Mouse (Mus musculus): ENCODE data around the gene Ccdc38.

Gene Ccdc38

GRCm38 (mm10) chr10:93610896-93611295 lies 70.5 kb downstream of the Ccdc38 start:
- DNase-seq, result no peak

GRCm38 (mm10) chr10:93611419-93612007 lies 71.1 kb downstream of the Ccdc38 start:
- peak; percentile 39 to 63 for DNase-seq

GRCm38 (mm10) chr10:93614850-93615249 lies 74.4 kb downstream of the Ccdc38 start:
- no peak for DNase-seq

DNA sequence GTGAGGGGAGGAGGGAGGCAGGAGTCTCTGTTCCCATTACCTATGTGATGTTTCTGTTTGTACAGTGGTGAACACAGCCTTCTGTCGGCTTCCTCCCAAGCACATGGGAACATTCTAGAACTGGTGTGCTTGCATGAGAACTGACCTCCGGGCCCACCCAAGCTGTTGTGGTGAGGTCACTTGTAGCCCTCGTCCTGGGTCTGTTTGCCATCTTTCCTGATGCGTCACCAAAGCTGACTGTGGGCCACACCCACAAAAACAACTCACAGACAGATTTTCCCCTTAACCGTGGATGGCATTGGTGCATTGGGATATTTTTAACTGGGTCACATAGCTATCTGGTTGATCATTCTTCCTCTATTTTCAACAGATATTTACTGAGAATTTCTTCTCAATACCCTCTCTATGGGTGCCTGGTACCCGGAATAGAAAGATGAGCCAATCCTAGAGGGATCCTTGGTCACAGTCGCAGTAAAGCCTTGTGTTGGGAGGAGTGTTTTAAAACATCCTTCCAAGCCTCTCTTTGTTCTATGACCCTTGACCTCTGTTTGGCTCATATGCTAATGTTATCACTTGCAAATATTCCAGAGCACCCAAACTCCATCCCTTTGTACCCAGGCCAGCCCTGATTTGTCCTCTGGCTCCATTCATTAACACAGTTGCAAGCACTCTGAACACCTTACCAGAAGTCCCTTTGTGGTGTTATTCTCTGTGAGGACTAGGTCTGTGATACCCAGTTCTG lies 80.2 kb downstream of the Ccdc38 start:
- no peak for DNase-seq

GRCm38 (mm10) chr10:93623725-93624124 lies 83.3 kb downstream of the Ccdc38 start:
- peak; percentile 74 to 90 for DNase-seq

DNA sequence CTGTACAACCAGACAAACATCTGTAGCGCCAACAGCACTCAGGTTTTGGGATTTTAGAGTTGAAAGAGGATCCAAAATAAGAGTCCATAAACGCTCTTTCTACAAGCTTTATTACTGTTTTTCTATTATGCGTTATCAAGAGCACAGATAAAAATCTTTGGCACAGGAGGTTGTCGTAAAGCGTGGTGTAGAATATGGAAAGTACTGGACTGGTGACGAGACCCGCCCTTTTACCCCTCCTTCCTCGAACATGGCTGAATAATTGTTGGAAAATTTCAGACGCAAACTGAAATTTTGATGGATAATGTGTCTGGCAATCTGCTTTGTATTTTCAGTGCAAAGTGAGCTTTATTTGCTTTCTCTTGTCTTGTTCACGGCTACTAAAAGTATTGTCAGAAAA lies 83.7 kb downstream of the Ccdc38 start:
- no peak for DNase-seq

GRCm38 (mm10) chr10:93630310-93630709 lies 89.9 kb downstream of the Ccdc38 start:
- no peak for DNase-seq

GRCm38 (mm10) chr10:93632086-93632485 lies 91.7 kb downstream of the Ccdc38 start:
- DNase-seq, result no peak

DNA sequence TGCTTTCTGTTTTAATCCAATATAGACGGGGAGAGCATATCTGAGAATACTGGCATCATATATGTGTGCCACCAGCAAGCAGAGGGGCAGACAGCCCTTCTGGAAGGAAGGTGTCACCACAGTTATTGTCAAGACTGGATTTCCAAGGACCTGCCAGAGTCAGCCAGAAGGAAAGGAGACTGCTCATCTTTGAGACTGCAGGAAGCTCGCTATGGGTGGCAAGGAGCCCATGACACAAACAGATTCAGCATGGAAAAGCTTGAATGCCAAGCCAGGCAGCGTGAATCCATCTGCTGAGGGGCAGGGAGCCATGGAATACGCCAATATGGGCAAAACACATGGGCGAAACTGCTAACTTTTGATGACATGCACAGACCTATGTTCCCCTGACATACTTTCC lies 93.1 kb downstream of the Ccdc38 start:
- no peak for DNase-seq
